Mouse (Mus musculus) brain, embryonic 14.5 days (tissue): ENCODE results near the gene Neurl1b. TPM values are rescaled to one million over a fixed set of nuclear protein-coding genes. Genes with fewer than 3 reads are reported as not detected.
A peak's percentile ranks its signal among the peaks of the same experiment; 100 is the strongest.

Source experiments
- DNase-seq: peaks from one replicate; pipeline ENCODE4 v3.0.0-alpha.2; 2011; ENCODE audit warnings: low read depth
- CTCF ChIP-seq: fragments of 200-500 bp; IDR thresholded peaks from 2 replicates; pipeline ENCODE4 v1.5.1; 2012; ENCODE audit warnings: inconsistent platforms, mild to moderate bottlenecking, moderate library complexity, borderline replicate concordance; ENCODE audit not compliant: insufficient read depth, insufficient read length; ENCODE audit errors: extremely low read depth
- POLR2A ChIP-seq: fragments of 200-500 bp; IDR thresholded peaks from 2 replicates; pipeline ENCODE4 v1.6.1; 2012; ENCODE audit warnings: mild to moderate bottlenecking, inconsistent platforms, borderline replicate concordance; ENCODE audit not compliant: poor library complexity, insufficient read depth, insufficient read length, severe bottlenecking; ENCODE audit errors: extremely low read depth
- polyA plus RNA-seq: library from polyadenylated mRNA; depleted of rRNA; stranded (reverse); fragments of >200 nt; gene quantifications from 2 replicates; pipeline ENCODE4 v1.2.3, GENCODE M21; 2012

Gene Neurl1b
- polyA plus RNA-seq, 1 experiment = 12.2 TPM

- DNase-seq = no peak
- TF ChIP-seq CTCF = no peak
- TF ChIP-seq POLR2A = no peak
These were observed 33.0 kb upstream of the Neurl1b start for GRCm38 (mm10) chr17:26381613-26382012.

- DNase-seq = no peak
- TF ChIP-seq POLR2A (no peak), CTCF (no peak)
These were observed 32.5 kb upstream of the Neurl1b start for GRCm38 (mm10) chr17:26382176-26382575.

- DNase-seq = no peak
- TF ChIP-seq POLR2A (no peak), CTCF (no peak)
These were observed 31.9 kb upstream of the Neurl1b start for GRCm38 (mm10) chr17:26382687-26383086.

GRCm38 (mm10) chr17:26384111-26384510, 30.5 kb upstream of the Neurl1b start:
- TF ChIP-seq CTCF = no peak
- TF ChIP-seq POLR2A = no peak
- no peak for DNase-seq

GRCm38 (mm10) chr17:26385252-26386130, 29.1 kb upstream of the Neurl1b start:
- no peak for TF ChIP-seq CTCF
- TF ChIP-seq POLR2A = no peak
- no peak for DNase-seq

GRCm38 (mm10) chr17:26386131-26386481, 28.5 kb upstream of the Neurl1b start:
- no peak for DNase-seq
- TF ChIP-seq POLR2A (no peak), CTCF (no peak)

GRCm38 (mm10) chr17:26388106-26388505, 26.5 kb upstream of the Neurl1b start:
- TF ChIP-seq POLR2A (no peak), CTCF (no peak)
- DNase-seq = no peak

GRCm38 (mm10) chr17:26389241-26389640, 25.4 kb upstream of the Neurl1b start:
- DNase-seq = no peak

GRCm38 (mm10) chr17:26390666-26391065, 24.0 kb upstream of the Neurl1b start:
- peak; percentile 37 for DNase-seq
- no peak for TF ChIP-seq POLR2A
- TF ChIP-seq CTCF = no peak

More at GRCm38 (mm10) chr17:26389241-26389640, 25.4 kb upstream of the Neurl1b start:
- TF ChIP-seq POLR2A (no peak), CTCF (no peak)

GRCm38 (mm10) chr17:26392355-26392754, 22.3 kb upstream of the Neurl1b start:
- no peak for DNase-seq
- TF ChIP-seq CTCF = no peak
- no peak for TF ChIP-seq POLR2A

- TF ChIP-seq POLR2A = no peak
- TF ChIP-seq CTCF = no peak
- no peak for DNase-seq
These were observed 17.9 kb upstream of the Neurl1b start for GRCm38 (mm10) chr17:26396765-26397164.

- TF ChIP-seq POLR2A (no peak), CTCF (no peak)
- no peak for DNase-seq
These were observed 17.3 kb upstream of the Neurl1b start for GRCm38 (mm10) chr17:26397339-26397738.
